Mouse (Mus musculus) midbrain, embryonic 14.5 days (tissue): ENCODE measurements around the gene Gm9936. TPM values are rescaled to one million over a fixed set of nuclear protein-coding genes. Genes with fewer than 3 reads are reported as not detected.

Experiments used
- ATAC-seq: fragments of 200-750 bp; cut with Nextera tagmentation; 2 replicates; pipeline ENCODE4 v1.8.0; 2017; ENCODE audit warnings: moderate number of reproducible peaks, moderate library complexity; ENCODE audit not compliant: low FRiP score, low TSS enrichment
- DNase-seq: peaks from one replicate; pipeline ENCODE4 v3.0.0-alpha.2; 2015
- H3K27ac ChIP-seq: fragments of 300-500 bp; sonication (generic); replicated peaks from 2 replicates; pipeline ENCODE4 v1.5.1; 2014; ENCODE audit warnings: mild to moderate bottlenecking, low read depth, low read length, moderate library complexity
- H3K27me3 ChIP-seq: fragments of 300-500 bp; sonication (generic); 2 replicates; pipeline ENCODE4 v1.6.1; 2014; ENCODE audit warnings: low read length, control low read depth, mixed read lengths; ENCODE audit not compliant: control insufficient read depth, insufficient read depth
- H3K36me3 ChIP-seq: fragments of 300-500 bp; sonication (generic); 2 replicates; pipeline ENCODE4 v1.6.1; 2014; ENCODE audit warnings: low read length, control low read depth; ENCODE audit not compliant: control insufficient read depth, insufficient read depth
- H3K4me1 ChIP-seq: fragments of 300-500 bp; sonication (generic); 2 replicates; pipeline ENCODE4 v1.6.1; 2014; ENCODE audit warnings: mild to moderate bottlenecking, antibody characterized with exemption, low read length, control low read depth; ENCODE audit not compliant: control insufficient read depth, insufficient read depth
- H3K4me2 ChIP-seq: fragments of 300-500 bp; sonication (generic); 2 replicates; pipeline ENCODE4 v1.6.1; 2014; ENCODE audit warnings: mild to moderate bottlenecking, low read length, moderate library complexity
- H3K4me3 ChIP-seq: fragments of 300-500 bp; sonication (generic); replicated peaks from 2 replicates; pipeline ENCODE4 v1.5.1; 2014; ENCODE audit warnings: low read depth, low read length
- H3K9ac ChIP-seq: fragments of 300-500 bp; sonication (generic); replicated peaks from 2 replicates; pipeline ENCODE4 v1.6.1; 2014; ENCODE audit warnings: mild to moderate bottlenecking, low read length, moderate library complexity
- H3K9me3 ChIP-seq: fragments of 300-500 bp; sonication (generic); 2 replicates; pipeline ENCODE4 v1.6.1; 2016; ENCODE audit warnings: low read length, control low read depth, mixed read lengths; ENCODE audit not compliant: control insufficient read depth
- WGBS: fragments of 180-500 bp; shearing (Covaris S2); extraction: QIAGEN DNeasy Blood & Tissue Kit; methylation state at CpG from one replicate; pipeline ENCODE4 v1.1.7; 2014; 5-methylcytosine and 5-hydroxymethylcytosine counted together
- polyA plus RNA-seq: library from polyadenylated mRNA; unstranded; fragments of >200 nt; fragmentation: Nextera tagmentation; extraction: Ambion mirVana; gene quantifications from 2 replicates; pipeline ENCODE4 v1.2.1, GENCODE M21; 2014

Gm9936 gene
- polyA plus RNA-seq: 3.4 and 3.5 TPM in 2 replicates

- Histone ChIP-seq H3K27ac (no peak within 1 kb of the TSS), H3K9ac (no peak within 1 kb of the TSS), H3K4me1 (no peaks in the 10 kb centered on the region), H3K4me2 (peak within 1 kb of the TSS; percentile 49), H3K4me3 (peak within 1 kb of the TSS; percentile 11; the same call in 1 of the 2 replicates), H3K36me3 (no peaks in the 10 kb centered on the region), H3K27me3 (no peaks in the 10 kb centered on the region), H3K9me3 (no peaks in the 10 kb centered on the region)
- 87% methylated on average over 12 of the region's 12 CpGs for WGBS
- ATAC-seq (no peak), DNase-seq (no peak)
Measured at GRCm38 (mm10) chr5:114858582-114858981, at the start of gene Gm9936. TSS of gene Gm9936 (minus strand) at chr5:114858682.

GRCm38 (mm10) chr5:114902413-114902812, 43.9 kb upstream of the Gm9936 start:
- no peaks in the 10 kb centered on the region for H3K36me3 ChIP-seq
- H3K4me1 ChIP-seq: no peaks in the 10 kb centered on the region
- 34% methylated on average over 1 of the region's 1 CpGs for WGBS
- no peak overlapping the region for H3K4me3 ChIP-seq
- no peaks in the 10 kb centered on the region for H3K27me3 ChIP-seq
- no peak overlapping the region for H3K27ac ChIP-seq
- no peak overlapping the region for H3K9ac ChIP-seq
- no peaks in the 10 kb centered on the region for H3K9me3 ChIP-seq
- no peak overlapping the region for H3K4me2 ChIP-seq
- ATAC-seq: no peak
- DNase-seq: peak; percentile 65

- 87% methylated on average over 7 of the region's 7 CpGs for WGBS
Measured at GRCm38 (mm10) chr5:114898857-114899256, 40.4 kb upstream of the Gm9936 start.

GRCm38 (mm10) chr5:114897374-114897793, 38.9 kb upstream of the Gm9936 start:
- 0 out of 2 replicates have a peak overlapping the region, but pooled peaks have one; percentile 3 for H3K4me2 ChIP-seq
- H3K9me3 ChIP-seq: no peaks in the 10 kb centered on the region

More at GRCm38 (mm10) chr5:114898857-114899256, 40.4 kb upstream of the Gm9936 start:
- H3K4me3 ChIP-seq: no peak overlapping the region
- no peaks in the 10 kb centered on the region for H3K9me3 ChIP-seq
- no peaks in the 10 kb centered on the region for H3K27me3 ChIP-seq
- no peak overlapping the region for H3K9ac ChIP-seq
- H3K36me3 ChIP-seq: no peaks in the 10 kb centered on the region
- no peaks in the 10 kb centered on the region for H3K4me1 ChIP-seq
- no peak overlapping the region for H3K4me2 ChIP-seq
- no peak overlapping the region for H3K27ac ChIP-seq
- no peak for DNase-seq
- ATAC-seq: no peak

GRCm38 (mm10) chr5:114896688-114897373, 38.3 kb upstream of the Gm9936 start, which contains the start of gene Oasl2:
TSS of gene Oasl2 (plus strand) at chr5:114896936.
- Histone ChIP-seq H3K4me2 (0 out of 2 replicates have a peak within 1 kb of the TSS, but pooled peaks have one; percentile 3), H3K4me1 (no peaks in the 10 kb centered on the region), H3K27me3 (no peaks in the 10 kb centered on the region), H3K27ac (no peak within 1 kb of the TSS), H3K4me3 (no peak within 1 kb of the TSS), H3K9me3 (no peaks in the 10 kb centered on the region), H3K36me3 (no peaks in the 10 kb centered on the region), H3K9ac (no peak within 1 kb of the TSS)
- 66% methylated on average over 13 of the region's 13 CpGs for WGBS
- no peak for ATAC-seq
- DNase-seq: no peak

More at GRCm38 (mm10) chr5:114897374-114897793, 38.9 kb upstream of the Gm9936 start:
- Histone ChIP-seq H3K36me3 (no peaks in the 10 kb centered on the region), H3K4me3 (no peak overlapping the region), H3K4me1 (no peaks in the 10 kb centered on the region), H3K9ac (no peak overlapping the region), H3K27ac (no peak overlapping the region), H3K27me3 (no peaks in the 10 kb centered on the region)
- ATAC-seq (no peak), DNase-seq (peak; percentile 8)
- 14% methylated on average over 7 of the region's 7 CpGs for WGBS

GRCm38 (mm10) chr5:114895542-114895941, 37.1 kb upstream of the Gm9936 start:
- ATAC-seq: no peak

GRCm38 (mm10) chr5:114888995-114889394, 30.5 kb upstream of the Gm9936 start:
- Histone ChIP-seq H3K4me1 (no peaks in the 10 kb centered on the region), H3K27me3 (no peaks in the 10 kb centered on the region), H3K4me2 (no peak overlapping the region), H3K27ac (no peak overlapping the region), H3K4me3 (no peak overlapping the region), H3K36me3 (no peaks in the 10 kb centered on the region), H3K9ac (no peak overlapping the region), H3K9me3 (no peaks in the 10 kb centered on the region)
- no peak for DNase-seq
- 82% methylated on average over 2 of the region's 2 CpGs for WGBS
- ATAC-seq: no peak

More at GRCm38 (mm10) chr5:114895542-114895941, 37.1 kb upstream of the Gm9936 start:
- H3K4me2 ChIP-seq: no peak overlapping the region
- no peak overlapping the region for H3K4me3 ChIP-seq
- H3K27me3 ChIP-seq: no peaks in the 10 kb centered on the region
- H3K4me1 ChIP-seq: no peaks in the 10 kb centered on the region
- no peak for DNase-seq
- WGBS: 85% methylated on average over 4 of the region's 4 CpGs
- H3K9me3 ChIP-seq: no peaks in the 10 kb centered on the region
- H3K27ac ChIP-seq: no peak overlapping the region
- no peaks in the 10 kb centered on the region for H3K36me3 ChIP-seq
- no peak overlapping the region for H3K9ac ChIP-seq

GRCm38 (mm10) chr5:114886801-114887200, 28.3 kb upstream of the Gm9936 start:
- Histone ChIP-seq H3K4me1 (no peaks in the 10 kb centered on the region), H3K9ac (no peak overlapping the region), H3K27ac (no peak overlapping the region), H3K36me3 (no peaks in the 10 kb centered on the region), H3K4me3 (no peak overlapping the region), H3K4me2 (no peak overlapping the region), H3K9me3 (no peaks in the 10 kb centered on the region), H3K27me3 (no peaks in the 10 kb centered on the region)
- ATAC-seq: no peak
- DNase-seq: no peak
- WGBS: 88% methylated on average over 6 of the region's 6 CpGs

GRCm38 (mm10) chr5:114883022-114883421, 24.5 kb upstream of the Gm9936 start:
- DNase-seq: no peak
- Histone ChIP-seq H3K27ac (no peak overlapping the region), H3K36me3 (no peaks in the 10 kb centered on the region), H3K9ac (no peak overlapping the region), H3K4me2 (no peak overlapping the region), H3K9me3 (no peaks in the 10 kb centered on the region), H3K27me3 (no peaks in the 10 kb centered on the region), H3K4me1 (no peaks in the 10 kb centered on the region), H3K4me3 (no peak overlapping the region)
- ATAC-seq: no peak
- WGBS: 97% methylated on average over 11 of the region's 11 CpGs
